In genomic region chr15:100642451-100642850, GRCm38 (mm10) we compare ENCODE assay signal across 27 mouse cellular contexts. TPM values are rescaled to one million over a fixed set of nuclear protein-coding genes. Genes with fewer than 3 reads are reported as not detected.
"Had no signal": no experiment of that assay in that cellular context is flagged by ENCODE, and none has a peak within 500 bp of the region (broad histone marks: within the 10 kb centered on the region; RNA-seq: fewer than 3 reads in every experiment).

No protein-coding gene starts in this region.

- H3K4me1 ChIP-seq: embryonic facial prominence, embryonic 13.5 days; forebrain, embryonic 12.5 days; forebrain, embryonic 13.5 days; forebrain, embryonic 15.5 days had no signal

- H3K9me3 ChIP-seq: embryonic facial prominence, embryonic 10.5 days; embryonic facial prominence, embryonic 12.5 days; embryonic facial prominence, embryonic 13.5 days; embryonic facial prominence, embryonic 15.5 days; forebrain, embryonic 10.5 days; forebrain, embryonic 12.5 days; forebrain, embryonic 13.5 days; forebrain, embryonic 15.5 days had no signal

- H3K36me3 ChIP-seq: embryonic facial prominence, embryonic 10.5 days; embryonic facial prominence, embryonic 12.5 days; embryonic facial prominence, embryonic 13.5 days; embryonic facial prominence, embryonic 15.5 days; forebrain, embryonic 10.5 days; forebrain, embryonic 12.5 days; forebrain, embryonic 15.5 days had no signal

- ATAC-seq: forebrain, embryonic 13.5 days; forebrain, embryonic 14.5 days; forebrain, embryonic 15.5 days; forebrain, embryonic 16.5 days; forebrain, postnatal 0 days had no signal

- H3K27ac ChIP-seq: embryonic facial prominence, embryonic 10.5 days; embryonic facial prominence, embryonic 12.5 days; embryonic facial prominence, embryonic 13.5 days; embryonic facial prominence, embryonic 15.5 days; forebrain, embryonic 10.5 days; forebrain, embryonic 12.5 days; forebrain, embryonic 13.5 days; forebrain, embryonic 15.5 days; heart, adult 2 months had no signal

- H3K9ac ChIP-seq: embryonic facial prominence, embryonic 12.5 days; embryonic facial prominence, embryonic 13.5 days; embryonic facial prominence, embryonic 15.5 days; forebrain, embryonic 12.5 days; forebrain, embryonic 13.5 days; forebrain, embryonic 15.5 days; forebrain, postnatal 0 days had no signal

- H3K4me2 ChIP-seq: embryonic facial prominence, embryonic 12.5 days; embryonic facial prominence, embryonic 13.5 days; embryonic facial prominence, embryonic 15.5 days; forebrain, embryonic 12.5 days; forebrain, embryonic 13.5 days; forebrain, embryonic 15.5 days had no signal

- H3K4me3 ChIP-seq: embryonic facial prominence, embryonic 10.5 days; embryonic facial prominence, embryonic 12.5 days; embryonic facial prominence, embryonic 13.5 days; embryonic facial prominence, embryonic 15.5 days; erythroblast, embryonic 14.5 days; forebrain, embryonic 10.5 days; forebrain, embryonic 12.5 days; forebrain, embryonic 13.5 days; forebrain, embryonic 15.5 days; heart, adult 2 months had no signal

- DNase-seq: cerebellum, adult 2 months; cerebellum, adult 8-10 months; cerebellum, adult 9-10 months; cerebellum, adult 9-11 months; cerebellum, postnatal 10 days; cerebellum, postnatal 14 days; cerebellum, postnatal 25 days; cerebellum, postnatal 36 days; embryo, embryonic 11 days; forebrain, postnatal 0 days; gastrocnemius, postnatal 14 days; gastrocnemius, postnatal 25 days; gastrocnemius, postnatal 36 days; heart, adult 11 months; heart, adult 18-20 months; heart, adult 2 months had no signal

RNA-seq across cellular contexts. Expression of gene Cela1, which starts 45.3 kb away (rescaled TPM):
- total RNA-seq: gastrocnemius, postnatal 14 days; gastrocnemius, postnatal 25 days; gastrocnemius, postnatal 36 days had no signal
- polyA plus RNA-seq: forebrain, embryonic 12.5 days had no signal
